Mouse (Mus musculus) CH12.LX (cell line): ENCODE measurements at regions not wholly inside any gene's neighbourhood (a gene's known extent, or its start where the extent isn't known, plus 50 kb on each side); places are given as distances from the start of the nearest gene placed in this dataset.

ENCODE experiments used
- DNase-seq: peaks from one replicate; pipeline ENCODE4 v3.0.0-alpha.2; 2013; ENCODE audit errors: extremely low read depth
- H3K27ac ChIP-seq: 2 replicates; pipeline ENCODE4 v1.5.1; 2012; ENCODE audit warnings: low read depth, mild to moderate bottlenecking, control low read depth, moderate library complexity; ENCODE audit not compliant: insufficient read depth
- H3K27me3 ChIP-seq: replicated peaks from 2 replicates; pipeline ENCODE3; 2012; ENCODE audit warnings: inconsistent platforms
- H3K36me3 ChIP-seq, 2 experiments: replicated peaks in 1 of 2; 2 replicates each; pipeline versions ENCODE3 to v1.6.1; 2012; ENCODE audit warnings: inconsistent platforms in 1 of 2, low read length in 1 of 2, mild to moderate bottlenecking in 1 of 2, mixed read lengths in 1 of 2, moderate library complexity in 1 of 2; ENCODE audit not compliant: control insufficient read depth in 1 of 2, insufficient read depth in 1 of 2
- H3K4me1 ChIP-seq, 2 experiments: 2 replicates each; pipeline ENCODE4 v1.6.1; 2012; ENCODE audit warnings: inconsistent platforms in 1 of 2, moderate library complexity in 1 of 2; ENCODE audit not compliant: insufficient read depth in 2 of 2, control insufficient read depth in 1 of 2
- H3K4me2 ChIP-seq: 2 replicates; pipeline ENCODE4 v1.6.1; 2012; ENCODE audit warnings: low read depth, mild to moderate bottlenecking, control low read depth; ENCODE audit not compliant: poor library complexity, insufficient read depth, severe bottlenecking
- H3K4me3 ChIP-seq, 3 experiments: fragments of 150-350 bp in 1 of 3; sonication (generic) in 1 of 3; replicated peaks in 1 of 3; 2 replicates each; pipeline versions ENCODE3 to v1.5.1; 2011 to 2012; ENCODE audit warnings: low read depth in 2 of 3, low read length in 2 of 3, mild to moderate bottlenecking in 2 of 3, moderate library complexity in 2 of 3, control low read depth in 1 of 3, improper control_type of control experiment in 1 of 3, inconsistent platforms in 1 of 3, mixed read lengths in 1 of 3; ENCODE audit not compliant: poor library complexity in 1 of 3
- H3K79me2 ChIP-seq: replicated peaks from 2 replicates; pipeline ENCODE4 v1.6.1; 2012; ENCODE audit warnings: mild to moderate bottlenecking, moderate library complexity; ENCODE audit not compliant: control insufficient read depth, poor library complexity, insufficient read depth, severe bottlenecking; ENCODE audit errors: extremely low read depth
- H3K9ac ChIP-seq: 2 replicates; pipeline ENCODE4 v1.6.1; 2012; ENCODE audit warnings: low read depth, mild to moderate bottlenecking, control low read depth, moderate library complexity; ENCODE audit not compliant: insufficient read depth
- H3K9me3 ChIP-seq: replicated peaks from 2 replicates; pipeline ENCODE3; 2012; ENCODE audit warnings: low read length, inconsistent platforms, mixed read lengths
- BHLHE40 ChIP-seq: IDR thresholded peaks from 2 replicates; pipeline ENCODE4 v1.6.1; 2011; ENCODE audit warnings: mild to moderate bottlenecking, low read depth, low read length, improper control_type of control experiment
- CHD1 ChIP-seq: IDR thresholded peaks from 2 replicates; pipeline ENCODE4 v1.6.1; 2012; ENCODE audit warnings: low read depth, low read length, improper control_type of control experiment, inconsistent platforms
- E2F4 ChIP-seq: IDR thresholded peaks from 2 replicates; pipeline ENCODE4 v1.6.1; 2011; ENCODE audit warnings: low read depth, low read length, improper control_type of control experiment; ENCODE audit not compliant: insufficient replicate concordance
- ELF1 ChIP-seq: IDR thresholded peaks from 2 replicates; pipeline ENCODE4 v1.6.1; 2014; ENCODE audit warnings: low read depth, mild to moderate bottlenecking, inconsistent platforms, low read length, improper control_type of control experiment
- EP300 ChIP-seq: IDR thresholded peaks from 2 replicates; pipeline ENCODE4 v1.6.1; 2011; ENCODE audit warnings: low read length, improper control_type of control experiment
- HCFC1 ChIP-seq: IDR thresholded peaks from 2 replicates; pipeline ENCODE4 v1.6.1; 2012; ENCODE audit warnings: low read depth, mild to moderate bottlenecking, inconsistent platforms, low read length, improper control_type of control experiment
- KAT2A ChIP-seq: IDR thresholded peaks from 2 replicates; pipeline ENCODE4 v1.6.1; 2012; ENCODE audit warnings: low read length, improper control_type of control experiment, inconsistent platforms; ENCODE audit not compliant: insufficient replicate concordance
- MAFK ChIP-seq: IDR thresholded peaks from 2 replicates; pipeline ENCODE4 v1.6.1; 2011; ENCODE audit warnings: low read length, improper control_type of control experiment; ENCODE audit not compliant: insufficient replicate concordance
- MAZ ChIP-seq: IDR thresholded peaks from 2 replicates; pipeline ENCODE4 v1.6.1; 2012; ENCODE audit warnings: low read depth, mild to moderate bottlenecking, inconsistent platforms, low read length, improper control_type of control experiment, moderate library complexity
- MXI1 ChIP-seq: IDR thresholded peaks from 2 replicates; pipeline ENCODE4 v1.6.1; 2011; ENCODE audit warnings: mild to moderate bottlenecking, low read depth, low read length, improper control_type of control experiment
- NELFE ChIP-seq: IDR thresholded peaks from 2 replicates; pipeline ENCODE4 v1.6.1; 2011; ENCODE audit warnings: low read depth, low read length, improper control_type of control experiment
- NRF1 ChIP-seq: IDR thresholded peaks from 2 replicates; pipeline ENCODE4 v1.6.1; 2014; ENCODE audit warnings: low read depth, mild to moderate bottlenecking, inconsistent platforms, low read length, improper control_type of control experiment, moderate library complexity
- PAX5 ChIP-seq: IDR thresholded peaks from 2 replicates; pipeline ENCODE4 v1.6.1; 2012; ENCODE audit warnings: low read length, inconsistent platforms, mixed read lengths
- POLR2AphosphoS2 ChIP-seq: IDR thresholded peaks from 2 replicates; pipeline ENCODE4 v1.6.1; 2011; ENCODE audit warnings: low read depth, low read length, improper control_type of control experiment
- RAD21 ChIP-seq: IDR thresholded peaks from 2 replicates; pipeline ENCODE4 v1.6.1; 2011; ENCODE audit warnings: low read depth, mild to moderate bottlenecking, low read length, improper control_type of control experiment, moderate library complexity
- RCOR1 ChIP-seq: conservative IDR thresholded peaks from 2 replicates; pipeline ENCODE4 v1.6.1; 2012; ENCODE audit warnings: low read depth, mild to moderate bottlenecking, inconsistent platforms, low read length, improper control_type of control experiment
- SIN3A ChIP-seq: IDR thresholded peaks from 2 replicates; pipeline ENCODE4 v1.6.1; 2012; ENCODE audit warnings: low read length, improper control_type of control experiment, inconsistent platforms
- SMC3 ChIP-seq: IDR thresholded peaks from 2 replicates; pipeline ENCODE4 v1.6.1; 2011; ENCODE audit warnings: low read depth, low read length, improper control_type of control experiment
- TBP ChIP-seq: conservative IDR thresholded peaks from 2 replicates; pipeline ENCODE4 v1.6.1; 2011; ENCODE audit warnings: low read depth, low read length, improper control_type of control experiment
- TCF12 ChIP-seq: IDR thresholded peaks from 2 replicates; pipeline ENCODE4 v1.6.1; 2014; ENCODE audit warnings: low read depth, mild to moderate bottlenecking, inconsistent platforms, low read length, improper control_type of control experiment
- UBTF ChIP-seq: IDR thresholded peaks from 2 replicates; pipeline ENCODE4 v1.6.1; 2012; ENCODE audit warnings: low read depth, mild to moderate bottlenecking, inconsistent platforms, low read length, improper control_type of control experiment, moderate library complexity
- USF1 ChIP-seq: IDR thresholded peaks from 2 replicates; pipeline ENCODE4 v1.6.1; 2014; ENCODE audit warnings: low read depth, mild to moderate bottlenecking, inconsistent platforms, low read length, improper control_type of control experiment
- USF2 ChIP-seq: conservative IDR thresholded peaks from 2 replicates; pipeline ENCODE4 v1.6.1; 2011; ENCODE audit warnings: low read depth, low read length, improper control_type of control experiment
- ZC3H11A ChIP-seq: IDR thresholded peaks from 2 replicates; pipeline ENCODE4 v1.6.1; 2012; ENCODE audit warnings: low read depth, mild to moderate bottlenecking, inconsistent platforms, low read length, improper control_type of control experiment
- ZKSCAN1 ChIP-seq: IDR thresholded peaks from 2 replicates; pipeline ENCODE4 v1.6.1; 2012; ENCODE audit warnings: low read depth, inconsistent platforms, low read length, improper control_type of control experiment, borderline replicate concordance
- ZMIZ1 ChIP-seq: IDR thresholded peaks from 2 replicates; pipeline ENCODE4 v1.6.1; 2012; ENCODE audit warnings: low read depth, mild to moderate bottlenecking, inconsistent platforms, low read length, improper control_type of control experiment
- ZNF384 ChIP-seq: IDR thresholded peaks from 2 replicates; pipeline ENCODE4 v1.6.1; 2012; ENCODE audit warnings: low read depth, low read length, improper control_type of control experiment, inconsistent platforms
- dilution Hi-C: fragments of 300-500 bp; cut with MboI; formaldehyde crosslinking; loops from 2 replicates; pipeline ENCODE4 v1.14.3; 2020; ENCODE audit warnings: low sequenced_read_pairs; ENCODE audit not compliant: extremely low pct_unique_long_range_greater_than_20kb, extremely low pct_ligation_motif_present
- in situ Hi-C: fragments of 300-500 bp; cut with MboI; formaldehyde crosslinking; loops from 3 replicates; pipeline ENCODE4 v1.14.3; 2019; ENCODE audit warnings: low sequenced_read_pairs, low pct_ligation_motif_present, low pct_unique_long_range_greater_than_20kb, mixed read lengths

GRCm38 (mm10) chr13:39127942-39128341 is 167.3 kb upstream of the Slc35b3 start:
- no peak overlapping the region for H3K27ac ChIP-seq
- H3K27me3 ChIP-seq = no peaks in the 10 kb centered on the region
- no peak overlapping the region for H3K4me2 ChIP-seq
- H3K79me2 ChIP-seq = no peaks in the 10 kb centered on the region
- no peak overlapping the region for H3K9ac ChIP-seq
- no peaks in the 10 kb centered on the region for H3K36me3 ChIP-seq
- H3K9me3 ChIP-seq = no peaks in the 10 kb centered on the region
- TF ChIP-seq SIN3A = no peak
- no peak for TF ChIP-seq EP300
- TF ChIP-seq MAZ = no peak
- TF ChIP-seq KAT2A = no peak
- no peak for TF ChIP-seq ZC3H11A
- TF ChIP-seq MAFK = no peak
- TF ChIP-seq TBP = no peak
- TF ChIP-seq USF2 = no peak
- no peak for TF ChIP-seq USF1
- TF ChIP-seq POLR2AphosphoS2 = no peak
- no peak for TF ChIP-seq RCOR1
- TF ChIP-seq PAX5 = no peak
- no peak for TF ChIP-seq ZNF384
- no peak for TF ChIP-seq BHLHE40
- no peak for TF ChIP-seq HCFC1
- no peak for TF ChIP-seq E2F4
- no peak for TF ChIP-seq NELFE
- no peak for TF ChIP-seq ELF1
- no peak for TF ChIP-seq SMC3
- DNase-seq = no peak
- H3K4me3 ChIP-seq = no peak overlapping the region
- dilution Hi-C loops (no loop called here), in situ Hi-C loops (no loop called here)
- H3K4me1 ChIP-seq = peaks cover 0 to 7% of the 10 kb centered on the region in 2 experiments; a peak in 2 of 4 replicates

- TF ChIP-seq EP300 (no peak), MXI1 (no peak), ZMIZ1 (no peak), POLR2AphosphoS2 (no peak), UBTF (no peak), ELF1 (no peak), E2F4 (no peak), CHD1 (no peak), RAD21 (no peak), MAFK (no peak), HCFC1 (no peak), SMC3 (no peak), MAZ (no peak), ZKSCAN1 (no peak), ZC3H11A (no peak), USF1 (no peak), NRF1 (no peak), TCF12 (no peak), NELFE (no peak)
- in situ Hi-C loops (no loop called here), dilution Hi-C loops (no loop called here)
- Histone ChIP-seq H3K27me3 (no peaks in the 10 kb centered on the region), H3K36me3 (no peaks in the 10 kb centered on the region), H3K4me1 (no peaks in the 10 kb centered on the region), H3K4me3 (no peak overlapping the region), H3K27ac (no peak overlapping the region), H3K79me2 (no peaks in the 10 kb centered on the region), H3K9me3 (no peaks in the 10 kb centered on the region), H3K9ac (no peak overlapping the region), H3K4me2 (no peak overlapping the region)
- no peak for DNase-seq
Measured at GRCm38 (mm10) chr13:39092058-39092457, 131.4 kb upstream of the Slc35b3 start.
